Mouse (Mus musculus): ENCODE measurements around the gene Zfp658. TPM values are rescaled to one million over a fixed set of nuclear protein-coding genes. Genes with fewer than 3 reads are reported as not detected.

The Zfp658 gene
- total RNA-seq (2015; ENCODE audit: low replicate concordance) (0.84 TPM in 1 of 2 replicates, not detected in the other), total RNA-seq (2017; ENCODE audit: low replicate concordance) (0.70 TPM in 1 of 2 replicates, not detected in the other)

GRCm38 (mm10) chr7:43562006-43562633 lies at the start of gene Zfp658:
Zfp658 (plus strand) TSS chr7:43562256.
- ATAC-seq (replicated peaks; ENCODE audit: low FRiP score, poor library complexity, severe bottlenecking), result no peak

GRCm38 (mm10) chr7:43512519-43512918 lies 49.5 kb upstream of the Zfp658 start:
- no peak for ATAC-seq (replicated peaks; ENCODE audit: low FRiP score, poor library complexity, severe bottlenecking)

DNA sequence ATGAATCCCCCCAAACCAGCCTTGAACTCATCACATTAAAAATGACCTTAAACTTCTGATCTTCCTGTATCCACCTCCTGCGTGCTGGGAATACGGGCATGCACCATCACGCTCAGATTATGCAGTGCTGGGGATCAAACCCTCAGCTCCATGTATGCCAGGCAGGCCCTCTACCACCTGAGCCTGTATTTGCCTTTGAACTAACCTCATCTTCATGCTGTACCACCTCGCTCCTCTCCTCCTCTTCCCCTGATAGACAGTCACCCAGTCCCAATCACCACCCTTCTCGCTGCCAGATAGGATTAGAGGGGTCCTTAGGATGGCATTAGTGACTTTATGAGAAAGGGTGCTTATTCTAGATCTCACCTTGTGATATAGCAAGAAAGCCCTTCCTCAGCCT lies 47.0 kb upstream of the Zfp658 start:
- ATAC-seq (replicated peaks; ENCODE audit: low FRiP score, poor library complexity, severe bottlenecking), result no peak

- ATAC-seq (replicated peaks; ENCODE audit: low FRiP score, poor library complexity, severe bottlenecking), result no peak
Measured at GRCm38 (mm10) chr7:43518341-43518740, 43.7 kb upstream of the Zfp658 start.

DNA sequence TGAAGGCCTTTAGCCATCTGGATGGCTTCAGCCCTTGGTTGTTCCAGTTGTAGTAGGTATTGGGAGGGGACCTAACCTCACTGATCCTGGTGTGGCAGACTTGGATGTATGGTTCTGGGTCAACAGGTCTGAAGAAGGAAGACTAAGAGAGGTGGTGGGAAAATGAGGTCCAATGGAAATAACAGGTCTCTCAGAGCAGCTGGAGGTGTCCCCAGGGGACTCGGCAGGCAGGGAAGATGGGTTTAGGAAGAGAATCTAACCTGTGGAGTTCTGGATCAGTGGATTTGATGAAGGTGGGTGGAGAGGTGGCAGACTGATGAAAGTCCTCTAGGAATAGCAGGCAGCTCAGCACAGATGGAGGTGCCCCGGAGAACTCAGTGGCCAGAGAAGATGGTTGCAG lies 39.3 kb upstream of the Zfp658 start:
- no peak for ATAC-seq (replicated peaks; ENCODE audit: low FRiP score, poor library complexity, severe bottlenecking)

DNA sequence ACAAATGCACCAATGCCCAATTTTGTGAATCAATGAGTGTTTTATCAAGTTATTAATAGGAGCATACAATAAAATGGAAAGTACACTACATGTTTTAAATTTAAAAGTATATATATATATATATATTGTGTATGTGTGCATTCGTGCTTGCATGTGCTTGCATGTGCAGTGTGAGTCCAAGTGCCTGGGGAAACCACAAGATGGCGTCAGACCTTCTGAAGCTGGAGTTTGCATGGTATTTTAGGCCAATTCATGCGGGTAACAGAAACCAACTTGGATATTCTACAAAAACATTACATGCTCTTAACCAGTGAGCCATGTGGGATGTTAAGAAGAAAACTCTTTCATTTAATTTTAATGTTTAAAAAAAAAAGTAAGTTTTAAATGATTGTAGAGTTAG lies 36.7 kb upstream of the Zfp658 start:
- ATAC-seq (replicated peaks; ENCODE audit: low FRiP score, poor library complexity, severe bottlenecking), result no peak

- no peak for ATAC-seq (replicated peaks; ENCODE audit: low FRiP score, poor library complexity, severe bottlenecking)
Measured at GRCm38 (mm10) chr7:43530216-43530785, 31.8 kb upstream of the Zfp658 start.

GRCm38 (mm10) chr7:43532936-43533505 lies 29.0 kb upstream of the Zfp658 start:
- no peak for ATAC-seq (replicated peaks; ENCODE audit: low FRiP score, poor library complexity, severe bottlenecking)

- no peak for ATAC-seq (replicated peaks; ENCODE audit: low FRiP score, poor library complexity, severe bottlenecking)
Measured at GRCm38 (mm10) chr7:43538524-43538923, 23.5 kb upstream of the Zfp658 start.

DNA sequence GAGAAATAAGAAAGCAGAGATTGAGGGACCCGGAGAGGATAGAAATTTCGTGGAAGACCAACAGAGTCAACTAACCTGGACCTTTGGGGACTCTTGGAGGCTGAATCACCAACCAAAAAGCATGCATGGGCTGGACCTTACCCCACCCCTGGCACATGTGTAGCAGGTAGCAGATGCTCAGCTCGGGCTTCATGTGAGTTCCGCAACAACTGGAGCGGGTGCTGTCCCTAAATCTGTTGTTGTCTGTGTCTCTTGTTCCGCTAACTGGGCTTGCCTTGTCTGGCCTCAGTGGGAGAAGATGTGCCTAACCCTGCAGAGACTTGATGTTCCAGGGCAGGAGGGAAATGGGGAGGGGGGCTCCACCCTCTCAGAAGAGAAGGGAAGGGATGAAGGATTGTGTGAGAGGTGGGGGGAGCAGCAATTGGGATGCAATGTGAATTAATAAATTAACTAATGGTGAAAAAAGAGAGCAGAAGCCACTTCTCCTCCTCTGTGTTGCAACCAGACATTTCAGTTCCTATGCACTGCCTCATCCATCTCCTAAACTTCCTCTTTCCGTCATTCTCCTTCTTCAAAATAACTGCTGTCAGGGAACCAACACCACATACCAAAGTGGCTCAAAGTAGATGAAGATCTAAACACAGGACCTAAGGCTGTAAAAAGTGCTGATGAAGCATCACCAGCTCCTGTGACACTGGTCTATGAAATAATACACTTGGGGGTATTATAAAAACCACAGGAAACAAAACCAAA lies 17.7 kb upstream of the Zfp658 start, which contains the start of gene Cd33:
Gene Cd33 (minus strand): TSS at position 204 of the 753 bp plus-strand sequence.
- ATAC-seq (replicated peaks; ENCODE audit: low FRiP score, poor library complexity, severe bottlenecking), result no peak

DNA sequence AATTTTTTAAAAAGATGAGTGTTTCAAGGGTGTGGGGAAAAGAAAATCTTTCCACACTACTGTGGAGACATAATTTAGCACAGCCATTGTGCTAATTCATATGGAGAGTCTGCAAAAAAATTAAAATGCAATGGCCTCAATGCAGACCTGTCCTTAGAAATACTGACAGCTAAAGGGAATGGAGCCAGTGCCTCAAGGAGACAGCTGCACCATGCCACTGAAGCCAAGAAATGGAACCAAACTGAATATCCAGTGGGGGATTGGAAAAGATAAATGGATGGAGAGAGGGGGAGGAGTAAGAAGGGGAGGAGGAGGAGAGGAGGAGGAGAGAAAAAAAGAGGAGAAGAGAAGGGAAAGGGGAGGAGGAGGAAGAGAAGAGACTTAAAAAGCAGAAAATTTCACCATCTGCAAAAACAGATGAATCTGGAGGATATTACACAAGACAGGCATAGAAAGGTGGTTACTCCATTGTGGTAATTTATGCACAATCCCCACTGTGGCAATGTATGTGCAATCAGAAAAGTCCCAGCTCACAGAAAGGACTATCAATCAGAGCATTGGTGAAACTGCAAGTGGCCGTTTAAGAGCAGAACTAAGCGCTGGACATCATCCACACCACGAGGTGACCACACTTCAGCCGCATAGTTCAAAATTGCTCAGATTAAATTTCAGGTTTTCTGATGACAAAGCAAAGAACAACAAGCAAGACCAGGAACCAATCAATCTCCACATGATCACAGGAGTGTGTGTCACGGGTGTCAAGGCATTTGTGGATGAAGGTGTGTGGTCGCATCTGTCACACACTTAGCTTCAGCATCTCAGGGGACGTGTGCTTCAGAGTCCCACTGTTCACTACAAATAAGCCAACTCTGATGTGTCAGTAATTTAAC lies 16.2 kb upstream of the Zfp658 start:
- no peak for ATAC-seq (replicated peaks; ENCODE audit: low FRiP score, poor library complexity, severe bottlenecking)

- no peak for ATAC-seq (replicated peaks; ENCODE audit: low FRiP score, poor library complexity, severe bottlenecking)
Measured at GRCm38 (mm10) chr7:43547666-43548065, 14.4 kb upstream of the Zfp658 start.

DNA sequence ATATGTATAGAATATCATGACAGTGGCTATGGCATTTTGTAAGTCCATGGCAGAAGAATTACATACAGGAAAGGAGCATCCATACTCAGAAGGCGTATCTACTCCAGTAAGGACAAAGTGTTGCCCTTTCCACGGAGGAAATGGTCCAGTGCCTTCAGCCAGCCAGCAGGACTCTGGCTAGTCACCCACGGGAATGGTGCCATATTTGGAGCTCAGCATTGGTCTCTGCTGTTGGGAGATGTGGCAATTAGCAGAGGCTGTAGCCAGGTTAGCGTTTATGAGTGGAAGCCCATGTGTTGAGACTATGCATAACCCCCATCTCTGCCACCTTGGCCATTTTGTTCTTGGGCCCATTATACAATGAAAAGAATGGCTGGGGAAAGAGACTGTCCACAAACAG lies 13.8 kb upstream of the Zfp658 start:
- no peak for ATAC-seq (replicated peaks; ENCODE audit: low FRiP score, poor library complexity, severe bottlenecking)

DNA sequence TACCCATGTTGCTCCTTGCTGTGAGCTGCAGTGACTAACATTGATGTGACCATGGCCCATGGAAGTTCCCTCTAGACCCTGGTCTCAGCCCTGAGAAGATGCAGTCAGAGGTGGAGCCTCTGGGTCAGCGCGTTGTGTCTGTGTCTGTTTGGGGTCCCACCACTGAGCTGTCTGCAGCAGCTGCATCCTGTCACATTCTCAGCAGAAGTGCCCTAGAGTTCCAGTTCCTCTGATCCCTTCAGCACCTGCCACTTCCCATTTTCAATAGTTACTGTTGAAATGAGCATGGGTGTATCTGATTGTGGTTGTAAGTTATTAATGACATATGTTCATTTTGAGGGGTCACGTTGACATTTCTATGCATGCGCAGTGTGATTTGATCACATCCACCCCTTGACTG lies 8.9 kb upstream of the Zfp658 start:
- no peak for ATAC-seq (replicated peaks; ENCODE audit: low FRiP score, poor library complexity, severe bottlenecking)

GRCm38 (mm10) chr7:43554550-43554949 lies 7.5 kb upstream of the Zfp658 start:
- ATAC-seq (replicated peaks; ENCODE audit: low FRiP score, poor library complexity, severe bottlenecking), result no peak

DNA sequence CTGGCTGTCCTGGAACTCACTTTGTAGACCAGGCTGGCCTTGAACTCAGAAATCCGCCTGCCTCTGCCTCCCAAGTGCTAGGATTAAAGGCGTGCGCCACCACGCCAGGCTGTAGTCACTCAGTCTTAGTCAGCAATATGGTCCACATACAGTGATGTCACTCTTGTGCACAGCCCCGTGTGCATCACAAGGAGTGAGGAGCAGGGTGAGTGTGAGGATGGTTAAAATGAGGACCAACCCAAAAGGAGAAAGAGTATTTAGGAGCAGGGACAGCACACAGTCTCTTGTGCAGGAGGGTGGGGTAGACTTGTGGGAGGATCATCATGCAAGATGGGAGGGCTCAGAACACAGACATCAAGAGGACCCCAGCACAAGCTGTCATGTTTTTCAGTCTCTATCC lies 6.7 kb upstream of the Zfp658 start:
- no peak for ATAC-seq (replicated peaks; ENCODE audit: low FRiP score, poor library complexity, severe bottlenecking)

DNA sequence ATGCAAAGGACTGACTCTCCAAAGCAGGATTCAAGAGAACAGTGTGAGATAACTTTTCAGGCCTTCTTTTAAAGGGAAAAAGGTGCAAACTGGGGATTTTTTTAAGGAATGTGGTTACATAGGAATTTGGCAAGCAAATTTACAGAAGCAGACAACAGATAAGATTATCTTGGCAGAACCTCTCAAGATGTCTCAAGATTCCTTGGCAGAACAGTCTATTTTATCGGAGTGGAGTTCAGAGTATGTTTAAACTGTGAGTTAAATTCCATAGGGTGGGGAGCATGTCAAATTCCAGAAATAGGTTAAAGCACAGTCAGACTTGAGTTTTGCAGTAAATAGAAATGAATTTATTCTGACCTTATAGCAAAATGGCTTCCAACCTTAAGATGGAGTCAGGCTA lies 5.2 kb upstream of the Zfp658 start:
- no peak for ATAC-seq (replicated peaks; ENCODE audit: low FRiP score, poor library complexity, severe bottlenecking)

- ATAC-seq (replicated peaks; ENCODE audit: low FRiP score, poor library complexity, severe bottlenecking), result no peak
Measured at GRCm38 (mm10) chr7:43562651-43563070, 605 bp downstream of the Zfp658 start.

- no peak for ATAC-seq (replicated peaks; ENCODE audit: low FRiP score, poor library complexity, severe bottlenecking)
Measured at GRCm38 (mm10) chr7:43563300-43563699, 1.2 kb downstream of the Zfp658 start.

DNA sequence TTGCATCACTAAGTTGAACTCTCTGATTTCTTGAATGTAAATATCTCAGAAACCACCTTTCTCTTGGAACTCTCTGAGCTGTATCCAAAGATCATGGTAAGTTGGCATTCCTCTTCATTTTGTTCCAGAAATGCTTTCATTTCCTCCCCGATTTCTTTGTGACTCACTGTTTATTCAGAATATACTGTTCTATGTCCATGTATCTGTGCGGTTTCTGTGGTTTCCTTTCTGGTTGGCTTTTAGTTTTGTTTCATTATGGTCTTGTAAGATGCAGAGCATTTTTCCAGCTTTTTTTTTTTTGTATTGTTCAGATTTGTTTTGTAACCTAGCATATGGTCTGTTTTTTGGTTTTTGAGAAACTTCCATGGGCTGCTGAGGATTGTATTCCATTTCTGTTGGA lies 9.2 kb downstream of the Zfp658 start:
- ATAC-seq (replicated peaks; ENCODE audit: low FRiP score, poor library complexity, severe bottlenecking), result no peak
